Mouse (Mus musculus): ENCODE measurements around the gene Chka. TPM values are rescaled to one million over a fixed set of nuclear protein-coding genes. Genes with fewer than 3 reads are reported as not detected.

The Chka gene
- polyA plus RNA-seq, 1 experiment from 2014 or later, result 62.8 TPM

GRCm38 (mm10) chr19:3890181-3890580, 38.6 kb downstream of the Chka start:
- Histone ChIP-seq H3K27me3 (no peaks in the 10 kb centered on the region), H3K4me1 (replicated peaks) (no peaks in the 10 kb centered on the region), H3K4me2 (no peak overlapping the region), H3K36me3 (peaks cover 96% of the 10 kb centered on the region), H3K9ac (replicated peaks) (no peak overlapping the region), H3K27ac (no peak overlapping the region), H3K9me3 (no peaks in the 10 kb centered on the region), H3K4me3 (replicated peaks) (no peak overlapping the region)
- no peak for ATAC-seq (ENCODE audit: insufficient number of reproducible peaks, insufficient read depth, low FRiP score, low TSS enrichment, low read depth)
- WGBS, result 90% methylated on average over 8 of the region's 8 CpGs

- Histone ChIP-seq H3K4me3 (replicated peaks) (no peak overlapping the region), H3K4me2 (no peak overlapping the region), H3K9ac (replicated peaks) (no peak overlapping the region), H3K4me1 (replicated peaks) (no peaks in the 10 kb centered on the region), H3K36me3 (peaks cover 98% of the 10 kb centered on the region), H3K27ac (no peak overlapping the region), H3K9me3 (no peaks in the 10 kb centered on the region), H3K27me3 (no peaks in the 10 kb centered on the region)
- WGBS, result 89% methylated on average over 4 of the region's 4 CpGs
- no peak for ATAC-seq (ENCODE audit: insufficient number of reproducible peaks, insufficient read depth, low FRiP score, low TSS enrichment, low read depth)
These were observed 42.1 kb downstream of the Chka start for GRCm38 (mm10) chr19:3893545-3894116.

- Histone ChIP-seq H3K9ac (replicated peaks) (no peak overlapping the region), H3K27ac (no peak overlapping the region), H3K4me3 (replicated peaks) (no peak overlapping the region), H3K9me3 (no peaks in the 10 kb centered on the region), H3K4me2 (no peak overlapping the region), H3K36me3 (peaks cover 98% of the 10 kb centered on the region), H3K4me1 (replicated peaks) (no peaks in the 10 kb centered on the region), H3K27me3 (no peaks in the 10 kb centered on the region)
- ATAC-seq (ENCODE audit: insufficient number of reproducible peaks, insufficient read depth, low FRiP score, low TSS enrichment, low read depth), result no peak
- 90% methylated on average over 2 of the region's 2 CpGs for WGBS
These were observed 42.7 kb downstream of the Chka start for GRCm38 (mm10) chr19:3894294-3894693.

- no peak overlapping the region for H3K4me3 ChIP-seq (replicated peaks)
- 0 out of 2 replicates have a peak, but pooled peaks have one; percentile 13 for ATAC-seq (ENCODE audit: insufficient number of reproducible peaks, insufficient read depth, low FRiP score, low TSS enrichment, low read depth)
These were observed 43.6 kb downstream of the Chka start for GRCm38 (mm10) chr19:3895171-3895631.

GRCm38 (mm10) chr19:3896208-3896607, 44.6 kb downstream of the Chka start:
- Histone ChIP-seq H3K27me3 (no peaks in the 10 kb centered on the region), H3K27ac (no peak overlapping the region), H3K9me3 (no peaks in the 10 kb centered on the region), H3K9ac (replicated peaks) (no peak overlapping the region), H3K36me3 (peaks cover 91% of the 10 kb centered on the region), H3K4me2 (no peak overlapping the region), H3K4me3 (replicated peaks) (no peak overlapping the region), H3K4me1 (replicated peaks) (no peaks in the 10 kb centered on the region)
- 94% methylated on average over 10 of the region's 10 CpGs for WGBS
- no peak for ATAC-seq (ENCODE audit: insufficient number of reproducible peaks, insufficient read depth, low FRiP score, low TSS enrichment, low read depth)

More at GRCm38 (mm10) chr19:3895171-3895631, 43.6 kb downstream of the Chka start:
- peaks cover 98% of the 10 kb centered on the region for H3K36me3 ChIP-seq
- H3K9ac ChIP-seq (replicated peaks), result no peak overlapping the region
- H3K4me2 ChIP-seq, result no peak overlapping the region
- 29% methylated on average over 3 of the region's 3 CpGs for WGBS
- peak overlapping the region; percentile 45; the same call in 1 of the 2 replicates for H3K27ac ChIP-seq
- H3K4me1 ChIP-seq (replicated peaks), result no peaks in the 10 kb centered on the region
- no peaks in the 10 kb centered on the region for H3K9me3 ChIP-seq
- H3K27me3 ChIP-seq, result no peaks in the 10 kb centered on the region

- H3K27me3 ChIP-seq, result no peaks in the 10 kb centered on the region
- no peak overlapping the region for H3K4me2 ChIP-seq
- H3K9me3 ChIP-seq, result no peaks in the 10 kb centered on the region
- H3K4me3 ChIP-seq (replicated peaks), result no peak overlapping the region
- no peak overlapping the region for H3K9ac ChIP-seq (replicated peaks)
- peaks cover 91% of the 10 kb centered on the region for H3K36me3 ChIP-seq
- H3K27ac ChIP-seq, result no peak overlapping the region
- ATAC-seq (ENCODE audit: insufficient number of reproducible peaks, insufficient read depth, low FRiP score, low TSS enrichment, low read depth), result no peak
- 90% methylated on average over 5 of the region's 5 CpGs for WGBS
- no peaks in the 10 kb centered on the region for H3K4me1 ChIP-seq (replicated peaks)
These were observed 46.0 kb downstream of the Chka start for GRCm38 (mm10) chr19:3897557-3897956.

GRCm38 (mm10) chr19:3898952-3899351, 47.4 kb downstream of the Chka start:
- ATAC-seq (ENCODE audit: insufficient number of reproducible peaks, insufficient read depth, low FRiP score, low TSS enrichment, low read depth), result no peak
- H3K27ac ChIP-seq, result no peak overlapping the region
- no peak overlapping the region for H3K9ac ChIP-seq (replicated peaks)
- 87% methylated on average over 7 of the region's 7 CpGs for WGBS
- no peaks in the 10 kb centered on the region for H3K27me3 ChIP-seq
- no peaks in the 10 kb centered on the region for H3K9me3 ChIP-seq
- H3K4me1 ChIP-seq (replicated peaks), result peaks cover under 1% of the 10 kb centered on the region; the same call in 1 of the 2 replicates
- no peak overlapping the region for H3K4me3 ChIP-seq (replicated peaks)
- H3K36me3 ChIP-seq, result peaks cover 89% of the 10 kb centered on the region
- no peak overlapping the region for H3K4me2 ChIP-seq

GRCm38 (mm10) chr19:3899618-3900017, 48.0 kb downstream of the Chka start:
- Histone ChIP-seq H3K27ac (no peak overlapping the region), H3K4me3 (replicated peaks) (no peak overlapping the region), H3K9me3 (no peaks in the 10 kb centered on the region), H3K9ac (replicated peaks) (no peak overlapping the region), H3K4me2 (no peak overlapping the region), H3K4me1 (replicated peaks) (peaks cover 7% of the 10 kb centered on the region; the same call in 1 of the 2 replicates), H3K36me3 (peaks cover 83% of the 10 kb centered on the region), H3K27me3 (no peaks in the 10 kb centered on the region)
- ATAC-seq (ENCODE audit: insufficient number of reproducible peaks, insufficient read depth, low FRiP score, low TSS enrichment, low read depth), result no peak
- WGBS, result 91% methylated on average over 4 of the region's 4 CpGs

GRCm38 (mm10) chr19:3902966-3903365, 51.4 kb downstream of the Chka start:
- 79% methylated on average over 12 of the region's 12 CpGs for WGBS
- H3K4me3 ChIP-seq (replicated peaks), result no peak overlapping the region
- no peak overlapping the region for H3K9ac ChIP-seq (replicated peaks)
- H3K9me3 ChIP-seq, result no peaks in the 10 kb centered on the region
- H3K36me3 ChIP-seq, result peaks cover 51% of the 10 kb centered on the region
- H3K4me1 ChIP-seq (replicated peaks), result peaks cover 34% of the 10 kb centered on the region
- H3K4me2 ChIP-seq, result no peak overlapping the region
- H3K27ac ChIP-seq, result no peak overlapping the region
- no peak for ATAC-seq (ENCODE audit: insufficient number of reproducible peaks, insufficient read depth, low FRiP score, low TSS enrichment, low read depth)
- no peaks in the 10 kb centered on the region for H3K27me3 ChIP-seq

GRCm38 (mm10) chr19:3903648-3904362, 52.2 kb downstream of the Chka start:
- WGBS, result 71% methylated on average over 25 of the region's 25 CpGs
- H3K4me3 ChIP-seq (replicated peaks), result no peak overlapping the region
- H3K9me3 ChIP-seq, result no peaks in the 10 kb centered on the region
- H3K36me3 ChIP-seq, result peaks cover 53% of the 10 kb centered on the region
- no peak overlapping the region for H3K9ac ChIP-seq (replicated peaks)
- H3K4me2 ChIP-seq, result peak overlapping the region; percentile 84; the same call in 1 of the 2 replicates
- ATAC-seq (ENCODE audit: insufficient number of reproducible peaks, insufficient read depth, low FRiP score, low TSS enrichment, low read depth), result no peak
- no peaks in the 10 kb centered on the region for H3K27me3 ChIP-seq
- H3K27ac ChIP-seq, result no peak overlapping the region
- H3K4me1 ChIP-seq (replicated peaks), result peaks cover 34% of the 10 kb centered on the region

GRCm38 (mm10) chr19:3904363-3904675, 52.7 kb downstream of the Chka start:
- 64% methylated on average over 10 of the region's 10 CpGs for WGBS

More at GRCm38 (mm10) chr19:3904363-3904675, 52.7 kb downstream of the Chka start:
- Histone ChIP-seq H3K9ac (replicated peaks) (no peak overlapping the region), H3K4me2 (peak overlapping the region; percentile 84), H3K36me3 (peaks cover 53% of the 10 kb centered on the region), H3K27me3 (no peaks in the 10 kb centered on the region), H3K27ac (no peak overlapping the region), H3K4me3 (replicated peaks) (0 out of 2 replicates have a peak overlapping the region, but pooled peaks have one; percentile 3), H3K4me1 (replicated peaks) (peaks cover 34% of the 10 kb centered on the region), H3K9me3 (no peaks in the 10 kb centered on the region)
- ATAC-seq (ENCODE audit: insufficient number of reproducible peaks, insufficient read depth, low FRiP score, low TSS enrichment, low read depth), result no peak
